Mouse (Mus musculus): ENCODE results near the gene 7530416G11Rik. TPM values are rescaled to one million over a fixed set of nuclear protein-coding genes. Genes with fewer than 3 reads are reported as not detected.

The 7530416G11Rik gene
- total and polyA plus RNA-seq, 3 experiments: not detected

DNA sequence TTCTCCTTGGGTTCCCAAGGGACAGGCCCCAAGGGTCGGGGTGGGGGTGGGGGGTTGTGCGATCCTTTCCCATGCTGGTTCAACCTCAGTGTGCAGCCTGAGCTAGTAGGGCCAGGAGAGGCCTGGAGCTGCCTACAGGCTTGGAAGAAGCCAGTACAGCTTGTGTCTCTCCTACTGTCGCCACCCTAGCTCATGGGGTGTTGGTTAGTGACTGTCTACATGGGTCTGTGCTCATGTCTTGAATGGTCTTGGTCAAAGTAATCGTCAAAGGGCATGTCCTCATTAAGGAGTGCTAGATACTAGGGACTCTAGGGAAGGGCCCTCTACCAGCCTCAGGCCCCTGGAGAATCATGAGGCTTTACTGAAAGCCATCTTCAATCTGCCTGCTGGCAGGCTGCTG lies 5.5 kb downstream of the 7530416G11Rik start:
- H3K4me2 ChIP-seq (ENCODE audit: insufficient read depth, low read depth, poor library complexity, severe bottlenecking): no peak overlapping the region
- H3K27ac ChIP-seq (ENCODE audit: insufficient read depth, low read depth): no peak overlapping the region
- H3K27me3 ChIP-seq (replicated peaks): peaks cover 76% of the 10 kb centered on the region
- no peak for TF ChIP-seq POLR2AphosphoS2 (IDR thresholded peaks at IDR 0.05; ENCODE audit: low read depth, low read length)
- H3K9me3 ChIP-seq (replicated peaks; ENCODE audit: low read length): no peaks in the 10 kb centered on the region
- no peak for DNase-seq (ENCODE audit: extremely low read depth)
- peaks cover 3 to 6% of the 10 kb centered on the region in 2 experiments; a peak in 2 of 4 replicates for H3K4me1 ChIP-seq (ENCODE audit: control insufficient read depth in 1 of 2, insufficient read depth in 2 of 2)
- H3K79me2 ChIP-seq (replicated peaks; ENCODE audit: control insufficient read depth, extremely low read depth, insufficient read depth, poor library complexity, severe bottlenecking): no peaks in the 10 kb centered on the region
- H3K36me3 ChIP-seq (replicated peaks in 1 of 2; ENCODE audit: control insufficient read depth in 1 of 2, insufficient read depth in 1 of 2, low read length in 1 of 2): no peaks in the 10 kb centered on the region
- in situ Hi-C loops (cut with MboI; ENCODE audit: low pct_ligation_motif_present, low pct_unique_long_range_greater_than_20kb, low sequenced_read_pairs): loop anchor here (25.0 kb wide), 1 partner anchor 215 kb away; no protein-coding TSS in a partner anchor
- H3K4me3 ChIP-seq (replicated peaks in 1 of 3; ENCODE audit: low read depth in 2 of 3, low read length in 2 of 3, poor library complexity in 1 of 3): no peak overlapping the region
- H3K9ac ChIP-seq (ENCODE audit: insufficient read depth, low read depth): no peak overlapping the region
- dilution Hi-C loops (cut with MboI; ENCODE audit: extremely low pct_ligation_motif_present, extremely low pct_unique_long_range_greater_than_20kb, low sequenced_read_pairs): no loop called here

DNA sequence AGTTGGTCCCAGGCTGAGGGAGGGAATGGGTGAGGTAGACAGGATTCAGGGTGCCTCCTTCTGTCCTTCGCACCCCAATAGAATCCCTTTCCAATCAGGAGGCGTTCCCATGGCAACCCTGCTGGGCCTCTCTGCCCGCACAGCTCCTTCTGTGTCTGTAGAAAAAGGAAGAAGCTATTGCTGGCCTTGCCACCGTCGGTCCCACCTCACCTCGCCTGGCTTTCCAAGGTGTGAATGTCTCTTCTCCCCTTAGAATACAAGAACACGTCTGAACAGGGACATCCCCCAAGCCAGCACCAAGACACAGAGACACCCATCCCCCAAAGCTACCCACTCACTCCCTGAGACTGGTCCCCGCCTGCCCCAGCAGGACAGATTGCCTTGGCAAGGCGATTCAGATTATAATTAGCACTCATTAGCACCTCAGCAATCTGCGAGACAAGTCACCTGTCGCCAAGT lies 8.8 kb downstream of the 7530416G11Rik start:
- H3K4me2 ChIP-seq (ENCODE audit: insufficient read depth, low read depth, poor library complexity, severe bottlenecking): no peak overlapping the region
- H3K79me2 ChIP-seq (replicated peaks; ENCODE audit: control insufficient read depth, extremely low read depth, insufficient read depth, poor library complexity, severe bottlenecking): no peaks in the 10 kb centered on the region
- H3K4me1 ChIP-seq (ENCODE audit: control insufficient read depth in 1 of 2, insufficient read depth in 2 of 2): peaks cover 3 to 6% of the 10 kb centered on the region in 2 experiments; a peak in 2 of 4 replicates
- TF ChIP-seq IRF4 (IDR thresholded peaks at IDR 0.05; ENCODE audit: low read depth, low read length) (no peak), MYC (IDR thresholded peaks at IDR 0.05; ENCODE audit: low read depth, low read length) (no peak), MEF2A (IDR thresholded peaks at IDR 0.05; ENCODE audit: borderline replicate concordance, low read depth, low read length) (no peak), E2F4 (IDR thresholded peaks at IDR 0.05; ENCODE audit: insufficient replicate concordance, low read depth, low read length) (no peak), HCFC1 (IDR thresholded peaks at IDR 0.05; ENCODE audit: low read depth, low read length) (no peak), USF1 (IDR thresholded peaks at IDR 0.05; ENCODE audit: low read depth, low read length) (no peak), ZKSCAN1 (IDR thresholded peaks at IDR 0.05; ENCODE audit: borderline replicate concordance, low read depth, low read length) (no peak), EP300 (IDR thresholded peaks at IDR 0.05; ENCODE audit: low read length) (no peak), MAZ (IDR thresholded peaks at IDR 0.05; ENCODE audit: low read depth, low read length) (no peak), ZMIZ1 (IDR thresholded peaks at IDR 0.05; ENCODE audit: low read depth, low read length) (no peak), RCOR1 (conservative IDR thresholded peaks at IDR 0.05; ENCODE audit: low read depth, low read length) (no peak), TCF12 (IDR thresholded peaks at IDR 0.05; ENCODE audit: low read depth, low read length) (no peak), UBTF (IDR thresholded peaks at IDR 0.05; ENCODE audit: low read depth, low read length) (no peak), SMC3 (IDR thresholded peaks at IDR 0.05; ENCODE audit: low read depth, low read length) (no peak)
- no peak overlapping the region for H3K27ac ChIP-seq (ENCODE audit: insufficient read depth, low read depth)
- H3K4me3 ChIP-seq (replicated peaks in 1 of 3; ENCODE audit: low read depth in 2 of 3, low read length in 2 of 3, poor library complexity in 1 of 3): no peak overlapping the region
- in situ Hi-C loops (cut with MboI; ENCODE audit: low pct_ligation_motif_present, low pct_unique_long_range_greater_than_20kb, low sequenced_read_pairs) (loop anchor here (25.0 kb wide), 1 partner anchor 218 kb away; no protein-coding TSS in a partner anchor), dilution Hi-C loops (cut with MboI; ENCODE audit: extremely low pct_ligation_motif_present, extremely low pct_unique_long_range_greater_than_20kb, low sequenced_read_pairs) (no loop called here)
- no peaks in the 10 kb centered on the region for H3K9me3 ChIP-seq (replicated peaks; ENCODE audit: low read length)
- peaks cover 87% of the 10 kb centered on the region for H3K27me3 ChIP-seq (replicated peaks)
- H3K36me3 ChIP-seq (replicated peaks in 1 of 2; ENCODE audit: control insufficient read depth in 1 of 2, insufficient read depth in 1 of 2, low read length in 1 of 2): no peaks in the 10 kb centered on the region
- no peak for DNase-seq (ENCODE audit: extremely low read depth)
- H3K9ac ChIP-seq (ENCODE audit: insufficient read depth, low read depth): no peak overlapping the region
